Mouse (Mus musculus): ENCODE results near the gene Polr2g. TPM values are rescaled to one million over a fixed set of nuclear protein-coding genes. Genes with fewer than 3 reads are reported as not detected.

The Polr2g gene
- polyA plus RNA-seq, 1 experiment from 2014 or later: 189 TPM

DNA sequence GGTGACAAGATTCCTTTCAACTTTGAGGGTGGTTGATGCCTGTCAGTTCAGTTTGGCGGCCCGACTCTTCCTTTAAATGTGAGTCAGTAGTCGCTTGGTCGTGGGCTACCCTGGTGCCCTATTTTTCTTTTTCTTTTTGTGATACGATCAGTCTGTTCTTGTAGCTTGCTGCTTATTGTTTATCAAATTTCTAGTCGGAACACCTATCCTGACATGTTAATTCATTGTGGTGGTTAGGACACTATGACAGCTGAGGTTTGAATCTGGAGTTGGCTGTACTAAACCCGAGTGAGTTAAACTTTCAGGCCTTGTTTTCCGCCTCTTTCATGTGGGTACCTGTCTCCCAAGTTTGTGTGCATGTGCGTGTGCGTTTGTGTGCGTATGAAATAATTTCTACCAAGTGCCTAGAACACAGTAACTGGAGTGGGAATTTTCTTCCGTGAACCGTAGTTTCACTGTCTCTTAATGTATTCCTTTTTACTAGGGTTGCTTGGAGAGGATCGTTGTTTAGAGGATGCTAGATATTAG lies 40.8 kb downstream of the Polr2g start:
- Histone ChIP-seq H3K27ac (peak overlapping the region; percentile 95), H3K27me3 (no peaks in the 10 kb centered on the region), H3K4me1 (replicated peaks) (peaks cover 16% of the 10 kb centered on the region), H3K9ac (replicated peaks) (peak overlapping the region; percentile 96), H3K9me3 (no peaks in the 10 kb centered on the region), H3K4me3 (replicated peaks) (peak overlapping the region; percentile 97), H3K4me2 (peak overlapping the region; percentile 81), H3K36me3 (peaks cover 46% of the 10 kb centered on the region)
- whole genome bisulfite sequencing: 6% methylated on average over 14 of the region's 14 CpGs
- ATAC-seq (ENCODE audit: insufficient number of reproducible peaks, insufficient read depth, low FRiP score, low TSS enrichment, low read depth): no peak

DNA sequence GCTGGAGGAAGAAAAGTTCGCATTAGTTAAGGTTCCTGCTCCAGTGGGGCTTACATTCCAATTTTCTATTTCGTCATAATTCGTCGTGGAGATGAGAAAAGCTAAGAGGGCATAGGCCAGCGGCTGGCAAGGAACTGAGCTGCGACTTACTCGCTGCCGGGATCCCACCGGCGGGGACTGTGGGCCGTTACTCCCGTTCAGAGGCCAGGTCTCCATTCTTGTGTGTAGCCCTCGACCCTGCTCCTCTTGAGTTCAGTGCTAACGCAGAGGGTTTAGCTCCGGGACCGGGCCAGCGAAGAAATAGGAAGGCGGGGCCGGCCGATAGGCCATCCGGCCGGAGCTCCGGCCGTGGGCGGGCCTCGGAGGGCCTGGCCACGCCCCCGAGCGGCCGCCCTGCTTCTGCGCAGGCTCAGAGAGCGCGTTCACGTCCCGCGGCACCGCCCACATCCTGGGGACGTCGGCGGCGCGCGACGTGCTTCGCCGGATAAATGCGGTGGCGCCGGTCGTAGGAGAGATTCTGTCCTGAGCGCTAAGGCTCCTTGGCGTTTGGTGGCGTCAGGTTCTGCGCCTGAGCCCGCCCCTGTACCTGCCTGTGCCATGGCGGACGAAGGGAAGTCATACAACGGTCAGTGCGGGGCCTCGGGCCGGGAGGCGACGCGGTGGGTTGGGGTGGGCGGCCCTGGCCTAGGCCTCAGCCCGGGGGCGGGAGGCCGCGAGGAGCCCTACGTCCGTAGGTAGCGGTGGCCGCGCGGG lies 41.6 kb downstream of the Polr2g start, which contains the start of gene Nxf1:
Gene Nxf1 (plus strand): TSS at position 439 of the 753 bp plus-strand sequence.
- no peaks in the 10 kb centered on the region for H3K9me3 ChIP-seq
- peak within 1 kb of the TSS; percentile 97 for H3K4me3 ChIP-seq (replicated peaks)
- H3K36me3 ChIP-seq: peaks cover 46% of the 10 kb centered on the region
- H3K4me1 ChIP-seq (replicated peaks): peaks cover 16% of the 10 kb centered on the region
- no peaks in the 10 kb centered on the region for H3K27me3 ChIP-seq
- peak within 1 kb of the TSS; percentile 95 for H3K27ac ChIP-seq
- H3K9ac ChIP-seq (replicated peaks): peak within 1 kb of the TSS; percentile 96
- under 1% methylated on average over 73 of the region's 75 CpGs for WGBS
- peak within 1 kb of the TSS; percentile 81 for H3K4me2 ChIP-seq
- peak; percentile 88 for ATAC-seq (ENCODE audit: insufficient number of reproducible peaks, insufficient read depth, low FRiP score, low TSS enrichment, low read depth)

DNA sequence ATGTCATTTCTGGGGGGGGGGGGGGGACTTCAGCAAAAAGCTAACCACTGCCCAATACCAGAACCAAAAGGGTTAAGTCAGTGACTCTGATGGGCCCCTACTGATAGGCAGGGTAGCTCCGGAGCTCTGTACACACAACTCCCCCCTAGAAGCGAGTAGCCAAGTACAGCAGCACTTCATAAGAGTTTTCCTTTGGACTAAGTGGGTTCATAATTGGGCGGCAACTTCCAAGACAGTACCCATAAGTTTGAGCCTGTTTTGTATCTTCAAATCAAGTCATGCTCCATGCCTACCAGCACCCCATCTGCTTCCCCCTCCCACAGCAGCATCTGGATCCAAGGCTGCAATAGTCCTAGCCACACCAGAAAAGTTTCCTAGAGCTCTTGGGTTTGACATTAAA lies 42.7 kb downstream of the Polr2g start:
- Histone ChIP-seq H3K27me3 (no peaks in the 10 kb centered on the region), H3K4me2 (peak overlapping the region; percentile 81), H3K9me3 (no peaks in the 10 kb centered on the region), H3K4me1 (replicated peaks) (peaks cover 16% of the 10 kb centered on the region), H3K27ac (no peak overlapping the region), H3K4me3 (replicated peaks) (peak overlapping the region; percentile 97; the same call in 1 of the 2 replicates), H3K9ac (replicated peaks) (no peak overlapping the region), H3K36me3 (peaks cover 51% of the 10 kb centered on the region)
- ATAC-seq (ENCODE audit: insufficient number of reproducible peaks, insufficient read depth, low FRiP score, low TSS enrichment, low read depth): no peak
- WGBS: 82% methylated on average over 3 of the region's 3 CpGs

DNA sequence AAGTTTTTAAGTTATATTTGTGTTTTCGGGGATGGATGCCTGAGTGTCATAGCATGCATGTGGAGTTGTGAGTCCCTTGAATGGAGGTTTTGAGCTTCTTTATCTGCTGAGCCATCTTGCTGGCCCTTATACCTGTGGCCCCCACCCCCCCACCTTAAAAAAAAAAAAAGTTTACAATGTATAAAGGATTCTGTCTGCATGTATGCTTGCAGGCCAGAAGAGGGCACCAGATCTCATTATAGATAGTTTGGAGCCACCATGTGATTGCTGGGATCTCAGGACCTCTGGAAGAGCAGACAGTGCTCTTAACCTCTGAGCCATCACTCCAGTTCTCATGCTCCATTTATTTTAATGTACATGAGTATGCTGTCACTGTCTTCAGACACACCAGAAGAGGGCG lies 51.0 kb downstream of the Polr2g start:
- Histone ChIP-seq H3K9ac (replicated peaks) (no peak overlapping the region), H3K4me3 (replicated peaks) (no peak overlapping the region), H3K4me1 (replicated peaks) (peaks cover 9% of the 10 kb centered on the region), H3K9me3 (no peaks in the 10 kb centered on the region), H3K27ac (no peak overlapping the region), H3K4me2 (no peak overlapping the region), H3K36me3 (peaks cover 95% of the 10 kb centered on the region), H3K27me3 (no peaks in the 10 kb centered on the region)
- WGBS: 72% methylated on average over 2 of the region's 2 CpGs
- no peak for ATAC-seq (ENCODE audit: insufficient number of reproducible peaks, insufficient read depth, low FRiP score, low TSS enrichment, low read depth)

DNA sequence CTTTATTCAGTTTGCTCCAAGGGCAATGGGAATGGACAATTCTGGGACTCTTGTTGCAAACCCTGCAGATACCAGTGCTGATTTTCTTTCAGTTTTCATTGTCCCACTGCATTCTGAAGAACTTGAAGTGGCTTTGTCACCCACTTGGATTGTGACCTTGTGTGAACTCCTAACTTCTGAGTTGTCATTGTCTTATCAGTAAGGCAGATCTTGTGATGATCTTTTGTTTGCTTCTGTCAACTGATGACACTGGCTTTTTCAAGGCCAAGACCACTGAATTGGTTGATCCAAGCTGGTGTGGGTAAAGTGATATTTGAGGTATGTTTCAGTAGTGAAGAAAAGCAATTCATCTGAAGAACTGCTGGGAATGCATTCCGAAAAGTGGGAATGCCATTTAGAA lies 53.0 kb downstream of the Polr2g start:
- 90% methylated on average over 1 of the region's 1 CpGs for WGBS
- Histone ChIP-seq H3K9me3 (no peaks in the 10 kb centered on the region), H3K9ac (replicated peaks) (no peak overlapping the region), H3K27ac (no peak overlapping the region), H3K4me3 (replicated peaks) (no peak overlapping the region), H3K27me3 (no peaks in the 10 kb centered on the region), H3K4me2 (no peak overlapping the region), H3K36me3 (peaks cover 80% of the 10 kb centered on the region), H3K4me1 (replicated peaks) (peaks cover 18% of the 10 kb centered on the region)
- no peak for ATAC-seq (ENCODE audit: insufficient number of reproducible peaks, insufficient read depth, low FRiP score, low TSS enrichment, low read depth)

Other genes with a start within 250 kb of the Polr2g start
- gene Slc22a8, start 207.3 kb downstream of the Polr2g start, polyA plus RNA-seq (2016; fragmentation: Nextera tagmentation; extraction: Ambion mirVana): 0.26 TPM in 1 of 2 replicates, not detected in the other
- gene Slc22a6, start 180.5 kb downstream of the Polr2g start, polyA plus RNA-seq (2016; fragmentation: Nextera tagmentation; extraction: Ambion mirVana): not detected in 2 replicates
- gene Chrm1, start 134.8 kb downstream of the Polr2g start, polyA plus RNA-seq (2016; fragmentation: Nextera tagmentation; extraction: Ambion mirVana): 0.41 and 0.47 TPM in 2 replicates
- 114 and 115 TPM in 2 replicates for gene Slc3a2, start 75.2 kb downstream of the Polr2g start, polyA plus RNA-seq (2016; fragmentation: Nextera tagmentation; extraction: Ambion mirVana)
- gene Wdr74, start 62.8 kb downstream of the Polr2g start, polyA plus RNA-seq (2016; fragmentation: Nextera tagmentation; extraction: Ambion mirVana): 92.4 and 96.6 TPM in 2 replicates
- 2.7 and 3.5 TPM in 2 replicates for gene 1700092M07Rik, start 57.9 kb downstream of the Polr2g start, polyA plus RNA-seq (2016; fragmentation: Nextera tagmentation; extraction: Ambion mirVana)
- gene Stx5a, start 57.2 kb downstream of the Polr2g start, polyA plus RNA-seq (2016; fragmentation: Nextera tagmentation; extraction: Ambion mirVana): 168 and 169 TPM in 2 replicates
- 219 and 237 TPM in 2 replicates for gene Nxf1, start 41.5 kb downstream of the Polr2g start, polyA plus RNA-seq (2016; fragmentation: Nextera tagmentation; extraction: Ambion mirVana)
- 206 and 215 TPM in 2 replicates for gene Tmem223, start 27.6 kb downstream of the Polr2g start, polyA plus RNA-seq (2016; fragmentation: Nextera tagmentation; extraction: Ambion mirVana)
- gene Tmem179b, start 24.1 kb downstream of the Polr2g start, polyA plus RNA-seq (2016; fragmentation: Nextera tagmentation; extraction: Ambion mirVana): 50.2 and 51.5 TPM in 2 replicates
- 38.8 and 41.8 TPM in 2 replicates for gene Taf6l, start 12.2 kb downstream of the Polr2g start, polyA plus RNA-seq (2016; fragmentation: Nextera tagmentation; extraction: Ambion mirVana)
- 6.1 and 6.2 TPM in 2 replicates for gene Zbtb3, start 4.0 kb upstream of the Polr2g start, polyA plus RNA-seq (2016; fragmentation: Nextera tagmentation; extraction: Ambion mirVana)
- gene Ttc9c, start 20.8 kb upstream of the Polr2g start, polyA plus RNA-seq (2016; fragmentation: Nextera tagmentation; extraction: Ambion mirVana): 70.3 and 77.2 TPM in 2 replicates
- gene Hnrnpul2, start 21.4 kb upstream of the Polr2g start, polyA plus RNA-seq (2016; fragmentation: Nextera tagmentation; extraction: Ambion mirVana): 6.0 and 6.7 TPM in 2 replicates
- not detected in 2 replicates for gene AC129217.1, start 31.2 kb upstream of the Polr2g start, polyA plus RNA-seq (2016; fragmentation: Nextera tagmentation; extraction: Ambion mirVana)
- 43.1 and 43.2 TPM in 2 replicates for gene Bscl2, start 38.9 kb upstream of the Polr2g start, polyA plus RNA-seq (2016; fragmentation: Nextera tagmentation; extraction: Ambion mirVana)
- gene Gng3, start 40.6 kb upstream of the Polr2g start, polyA plus RNA-seq (2016; fragmentation: Nextera tagmentation; extraction: Ambion mirVana): 10.7 and 12.0 TPM in 2 replicates
- 0.24 and 0.58 TPM in 2 replicates for gene Lrrn4cl, start 52.2 kb upstream of the Polr2g start, polyA plus RNA-seq (2016; fragmentation: Nextera tagmentation; extraction: Ambion mirVana)
- 184 and 185 TPM in 2 replicates for gene Ubxn1, start 72.9 kb upstream of the Polr2g start, polyA plus RNA-seq (2016; fragmentation: Nextera tagmentation; extraction: Ambion mirVana)
- gene Uqcc3, start 82.3 kb upstream of the Polr2g start, polyA plus RNA-seq (2016; fragmentation: Nextera tagmentation; extraction: Ambion mirVana): 64.0 and 66.0 TPM in 2 replicates
- 82.5 and 112 TPM in 2 replicates for gene Lbhd1, start 85.2 kb upstream of the Polr2g start, polyA plus RNA-seq (2016; fragmentation: Nextera tagmentation; extraction: Ambion mirVana)
- gene Gm49403, start 85.4 kb upstream of the Polr2g start, polyA plus RNA-seq (2016; fragmentation: Nextera tagmentation; extraction: Ambion mirVana): not detected in 2 replicates
- 112 and 114 TPM in 2 replicates for gene 1810009A15Rik, start 90.3 kb upstream of the Polr2g start, polyA plus RNA-seq (2016; fragmentation: Nextera tagmentation; extraction: Ambion mirVana)
- not detected in 2 replicates for gene Gm49416, start 90.3 kb upstream of the Polr2g start, polyA plus RNA-seq (2016; fragmentation: Nextera tagmentation; extraction: Ambion mirVana)
- gene Ints5, start 94.4 kb upstream of the Polr2g start, polyA plus RNA-seq (2016; fragmentation: Nextera tagmentation; extraction: Ambion mirVana): 48.9 and 51.3 TPM in 2 replicates
- gene Ganab, start 99.5 kb upstream of the Polr2g start, polyA plus RNA-seq (2016; fragmentation: Nextera tagmentation; extraction: Ambion mirVana): 116 and 117 TPM in 2 replicates
- 53.5 and 53.6 TPM in 2 replicates for gene B3gat3, start 121.8 kb upstream of the Polr2g start, polyA plus RNA-seq (2016; fragmentation: Nextera tagmentation; extraction: Ambion mirVana)
- gene Rom1, start 130.8 kb upstream of the Polr2g start, polyA plus RNA-seq (2016; fragmentation: Nextera tagmentation; extraction: Ambion mirVana): 2.4 and 2.6 TPM in 2 replicates
- gene Eml3, start 131.0 kb upstream of the Polr2g start, polyA plus RNA-seq (2016; fragmentation: Nextera tagmentation; extraction: Ambion mirVana): 34.6 and 34.9 TPM in 2 replicates
- 227 and 231 TPM in 2 replicates for gene Mta2, start 143.3 kb upstream of the Polr2g start, polyA plus RNA-seq (2016; fragmentation: Nextera tagmentation; extraction: Ambion mirVana)
- 37.9 and 39.7 TPM in 2 replicates for gene Tut1, start 155.3 kb upstream of the Polr2g start, polyA plus RNA-seq (2016; fragmentation: Nextera tagmentation; extraction: Ambion mirVana)
- gene Eef1g, start 168.5 kb upstream of the Polr2g start, polyA plus RNA-seq (2016; fragmentation: Nextera tagmentation; extraction: Ambion mirVana): 472 and 476 TPM in 2 replicates
- gene Ahnak, start 190.7 kb upstream of the Polr2g start, polyA plus RNA-seq (2016; fragmentation: Nextera tagmentation; extraction: Ambion mirVana): 20.5 and 24.1 TPM in 2 replicates